Mouse (Mus musculus) heart, postnatal 10 days (tissue): ENCODE measurements around the gene Sit1. TPM values are rescaled to one million over a fixed set of nuclear protein-coding genes. Genes with fewer than 3 reads are reported as not detected.
A peak's percentile ranks its signal among the peaks of the same experiment; 100 is the strongest.

Source experiments
- DNase-seq, 2 experiments: peaks; one replicate each; pipeline ENCODE4 v3.0.0; 2021
- intact Hi-C: fragments of 180-260 bp; cut with DNase I; formaldehyde crosslinking; loops from one replicate; pipeline ENCODE4 v1.15.1; 2025
- total RNA-seq, 2 experiments: library from RNA; stranded (reverse); gene quantifications; 2 replicates each; pipeline ENCODE4 v1.2.3; 2021

Sit1 gene
- total RNA-seq = under 1 TPM in 1 of 2 experiments, not detected in 1; 0.38 TPM

DNA sequence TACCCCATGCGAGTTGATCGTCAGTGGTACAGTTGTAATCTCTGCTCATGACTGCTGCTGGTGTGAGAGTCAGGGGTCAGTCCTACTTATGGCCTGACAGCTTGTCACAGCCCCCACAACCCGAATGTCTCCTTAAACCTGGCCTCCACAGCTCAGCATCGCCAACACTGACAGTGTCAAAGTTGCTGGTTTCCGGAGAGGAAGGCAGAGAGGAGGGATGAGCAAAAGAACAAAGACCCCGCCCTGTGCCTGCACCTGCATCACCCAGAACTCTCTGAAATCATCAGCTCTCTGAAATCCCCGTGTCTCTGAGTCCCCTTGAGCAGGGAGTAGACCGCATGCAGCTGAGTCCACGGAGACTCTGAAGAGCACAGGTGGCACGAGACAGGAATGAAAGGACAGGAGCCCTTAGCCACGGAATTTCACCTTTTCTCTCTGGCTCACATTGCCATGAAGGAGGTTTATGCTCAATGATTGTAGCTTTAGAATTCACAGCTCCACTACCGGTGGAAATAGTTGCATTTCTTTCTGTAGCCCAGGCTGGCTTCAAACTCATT is at the start of gene Sit1:
Gene Sit1, minus strand, starts transcription at position 200 of the 557 bp plus-strand sequence.
- intact Hi-C loops = no loop called here
- no peak for DNase-seq

- no peak for DNase-seq
- intact Hi-C loops = loop anchor here (2.0 kb wide), 1 partner anchor 28 kb away; no protein-coding TSS in a partner anchor
These were observed 49.7 kb upstream of the Sit1 start for GRCm38 (mm10) chr4:43533270-43533669.

GRCm38 (mm10) chr4:43530581-43530980 is 47.0 kb upstream of the Sit1 start:
- peak; percentile 73 to 83 for DNase-seq
- intact Hi-C loops = no loop called here

DNA sequence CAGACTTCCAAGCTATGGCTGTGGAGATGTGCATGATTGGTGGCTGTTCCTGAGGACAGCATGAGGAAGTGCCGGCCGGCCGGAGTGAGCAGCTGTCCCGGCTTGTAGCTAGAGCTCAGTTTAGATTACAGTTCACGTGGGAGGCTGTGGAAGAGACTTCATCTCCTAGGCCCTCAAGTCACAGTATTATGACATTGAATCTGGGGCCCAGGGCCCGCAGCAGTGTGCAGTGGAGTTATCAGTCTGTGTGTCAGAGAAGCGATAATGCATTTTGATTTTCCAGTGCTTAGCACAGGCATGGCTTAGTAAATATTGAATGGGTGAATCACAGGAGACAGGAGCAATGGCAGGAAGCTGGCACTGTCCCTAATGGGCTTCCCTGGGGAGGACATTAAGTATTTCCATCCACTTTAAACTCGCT is 46.6 kb upstream of the Sit1 start:
- intact Hi-C loops = no loop called here
- DNase-seq = peak; percentile 38 to 42

- DNase-seq = peak in 1 of 2 experiments; percentile 35
- intact Hi-C loops = no loop called here
These were observed 45.0 kb upstream of the Sit1 start for GRCm38 (mm10) chr4:43528487-43528886.

DNA sequence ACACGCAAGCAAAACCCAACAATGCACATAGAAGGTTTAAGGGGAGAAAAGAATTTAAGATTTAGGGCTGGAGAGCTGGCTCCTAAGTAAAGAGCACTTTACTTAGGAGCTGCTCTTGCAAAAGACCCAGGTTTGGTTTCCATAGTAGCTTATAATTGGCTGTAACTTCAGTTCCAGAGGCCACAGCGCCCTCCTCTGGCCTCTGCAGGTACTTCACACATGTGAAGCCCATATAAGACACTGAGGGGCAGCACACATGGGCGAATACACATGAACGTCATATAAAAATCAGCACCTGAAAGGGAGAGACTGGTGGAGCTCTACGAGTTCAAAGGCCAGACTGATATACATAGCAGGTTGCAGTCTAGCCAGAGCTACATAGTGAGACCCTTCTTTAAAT is 44.3 kb upstream of the Sit1 start:
- intact Hi-C loops = no loop called here
- no peak for DNase-seq

DNA sequence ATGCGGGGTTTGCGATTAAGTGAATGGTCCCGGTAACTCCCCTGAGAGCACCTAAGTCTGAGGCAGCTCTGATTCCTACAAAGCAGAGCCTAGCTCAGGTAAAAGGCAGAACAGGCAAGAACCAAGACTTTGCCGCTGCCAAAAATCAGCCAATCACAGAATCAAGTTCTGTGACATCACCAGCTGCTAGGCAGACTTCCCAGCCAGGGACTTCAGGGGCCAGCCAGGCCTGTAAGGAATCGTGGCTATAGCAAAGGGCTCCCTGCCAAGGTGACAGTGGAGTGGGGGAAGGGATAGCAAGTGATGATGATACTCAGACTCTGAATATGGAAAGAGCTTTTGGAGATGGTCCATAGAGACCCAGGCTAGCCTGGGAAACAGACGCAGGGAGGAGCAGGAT is 36.4 kb upstream of the Sit1 start:
- intact Hi-C loops = no loop called here
- DNase-seq = peak; percentile 94 to 97

DNA sequence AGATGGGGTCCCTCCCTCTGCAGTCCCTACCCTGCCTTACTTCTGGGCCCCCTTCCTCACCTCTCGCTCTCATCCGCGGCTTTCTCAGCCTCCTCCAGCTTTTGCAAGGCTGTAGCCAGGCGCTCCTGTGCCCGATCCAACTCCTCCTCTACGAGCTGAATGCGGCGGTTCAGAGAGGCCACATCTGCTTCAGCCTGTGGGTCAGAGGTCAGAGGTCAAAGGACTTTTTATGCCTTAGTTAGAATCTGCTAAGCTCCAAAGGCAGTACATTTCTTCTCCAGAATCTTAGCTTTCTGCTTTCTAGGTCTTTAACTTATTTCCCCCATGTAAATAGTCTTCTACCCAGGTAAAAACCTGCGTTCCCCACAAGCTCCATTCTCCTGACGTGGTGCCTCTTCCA is 36.0 kb upstream of the Sit1 start:
- intact Hi-C loops = no loop called here
- DNase-seq = no peak

- intact Hi-C loops = no loop called here
- no peak for DNase-seq
These were observed 32.5 kb upstream of the Sit1 start for GRCm38 (mm10) chr4:43515764-43516708.

DNA sequence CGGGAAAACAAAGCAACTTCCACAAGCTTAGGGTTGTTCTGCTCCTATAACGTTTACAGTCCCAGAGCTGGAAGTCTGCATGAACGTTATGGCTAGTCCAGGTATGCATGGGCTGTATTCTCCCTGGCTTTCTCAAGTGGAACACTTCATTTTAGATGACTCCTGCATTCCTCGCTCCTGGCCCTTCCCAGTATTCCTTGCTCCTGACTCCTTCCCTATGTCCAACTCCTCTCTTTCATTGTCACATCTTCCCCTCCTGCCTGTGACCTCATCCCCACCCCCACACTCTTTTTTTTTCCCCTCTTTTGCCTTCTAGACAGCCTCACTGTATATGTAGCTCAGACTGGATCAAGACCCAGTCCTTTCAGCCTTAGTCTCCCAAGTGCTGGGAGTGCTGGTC is 30.3 kb upstream of the Sit1 start:
- no peak for DNase-seq
- intact Hi-C loops = no loop called here

- intact Hi-C loops = no loop called here
- no peak for DNase-seq
These were observed 29.8 kb upstream of the Sit1 start for GRCm38 (mm10) chr4:43513300-43513699.

DNA sequence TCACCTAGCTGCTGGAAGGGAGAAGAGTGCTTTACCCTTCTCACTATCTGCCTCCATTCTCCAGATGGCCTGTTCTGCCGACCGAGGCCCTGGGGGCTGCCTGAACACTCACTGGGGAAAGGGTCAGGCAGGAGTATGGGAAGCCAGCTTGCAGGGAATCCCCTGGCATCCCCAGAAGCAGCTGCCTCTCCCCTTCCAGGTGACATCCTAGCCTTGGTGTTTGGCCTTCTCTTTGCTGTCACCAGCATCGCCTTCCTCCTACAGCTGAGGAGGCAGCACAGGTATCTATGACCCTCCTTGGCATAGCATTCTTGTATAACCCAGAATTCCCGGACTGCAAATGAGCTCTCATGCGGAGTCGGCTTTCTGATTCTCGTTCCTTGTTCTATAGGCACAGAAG is 29.1 kb upstream of the Sit1 start:
- intact Hi-C loops = no loop called here
- no peak for DNase-seq

GRCm38 (mm10) chr4:43511675-43512454 is 28.3 kb upstream of the Sit1 start:
- DNase-seq = no peak
- intact Hi-C loops = no loop called here

GRCm38 (mm10) chr4:43509109-43509508 is 25.6 kb upstream of the Sit1 start:
- intact Hi-C loops = no loop called here
- DNase-seq = no peak

GRCm38 (mm10) chr4:43508666-43508997 is 25.1 kb upstream of the Sit1 start:
- peak; percentile 63 to 64 for DNase-seq
- intact Hi-C loops = no loop called here

DNA sequence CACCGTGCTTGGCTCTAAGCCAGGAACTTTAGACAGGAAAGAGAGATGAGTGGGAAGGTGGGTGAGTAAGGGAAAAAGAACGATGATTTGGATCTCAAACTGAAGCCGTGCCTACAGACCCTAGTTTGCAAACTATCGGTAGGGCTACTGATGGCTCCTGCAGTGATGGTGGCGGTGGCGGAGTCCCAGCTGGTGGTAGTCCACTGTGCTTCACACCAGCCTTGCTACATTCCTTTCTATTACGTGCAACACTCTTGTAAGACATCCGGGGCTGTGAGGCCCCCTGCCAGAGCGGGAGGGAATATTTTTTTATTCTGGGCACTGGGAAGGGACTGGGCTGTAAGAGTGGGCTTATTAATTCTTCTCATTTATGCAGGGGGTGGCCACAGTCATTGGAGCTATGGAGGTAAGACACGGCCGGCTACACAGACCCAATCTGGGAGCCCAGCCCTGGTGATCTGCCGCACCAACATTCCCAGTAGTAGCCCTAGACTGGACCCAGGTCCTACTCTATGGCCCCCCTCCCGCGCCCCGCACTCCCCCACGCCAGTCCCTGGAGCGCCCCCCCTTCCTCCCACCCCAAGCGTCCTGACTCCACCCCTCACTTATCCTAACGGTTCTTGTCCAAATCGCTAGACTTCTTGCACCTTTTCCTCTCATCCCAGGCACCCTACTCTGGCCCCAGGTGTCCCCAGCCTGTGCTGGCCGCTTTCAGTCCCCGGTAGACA is 24.6 kb upstream of the Sit1 start:
- no peak for DNase-seq
- intact Hi-C loops = no loop called here

DNA sequence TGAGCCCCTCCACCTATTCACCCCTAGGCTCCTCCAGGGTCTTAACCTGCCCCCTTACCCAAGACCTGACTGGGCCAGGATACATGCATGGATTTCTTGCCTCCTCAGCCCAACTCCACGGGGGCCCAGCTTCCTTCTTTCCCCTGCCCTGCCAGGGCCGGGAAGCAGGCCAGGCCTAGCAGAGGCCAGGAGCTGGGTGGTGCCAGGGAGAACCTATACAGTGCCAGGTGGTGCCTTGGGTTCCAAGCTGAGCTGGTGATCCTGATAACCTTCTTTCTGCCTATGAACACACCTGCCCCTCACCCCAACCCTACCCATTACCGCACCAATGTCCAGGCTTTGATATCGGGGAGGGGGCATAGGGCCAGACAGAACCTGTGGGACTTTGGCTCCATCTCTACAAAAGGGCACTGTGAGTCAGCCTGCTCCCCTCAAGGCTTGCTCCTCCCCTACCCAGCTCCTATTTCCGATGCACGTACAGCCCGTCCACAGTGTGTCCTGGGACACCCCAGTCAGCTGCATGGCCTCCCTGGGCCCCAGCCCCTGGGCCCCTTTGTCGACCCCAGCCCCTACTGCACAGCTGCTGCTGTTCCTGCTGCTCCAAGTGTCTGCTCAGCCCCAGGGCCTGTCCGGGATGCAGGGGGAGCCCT is 23.1 kb upstream of the Sit1 start, which contains the start of gene Car9:
Gene Car9, plus strand, starts transcription at position 431 of the 650 bp plus-strand sequence.
- intact Hi-C loops = no loop called here
- DNase-seq = no peak

GRCm38 (mm10) chr4:43506074-43506473 is 22.5 kb upstream of the Sit1 start:
- intact Hi-C loops = no loop called here
- no peak for DNase-seq

DNA sequence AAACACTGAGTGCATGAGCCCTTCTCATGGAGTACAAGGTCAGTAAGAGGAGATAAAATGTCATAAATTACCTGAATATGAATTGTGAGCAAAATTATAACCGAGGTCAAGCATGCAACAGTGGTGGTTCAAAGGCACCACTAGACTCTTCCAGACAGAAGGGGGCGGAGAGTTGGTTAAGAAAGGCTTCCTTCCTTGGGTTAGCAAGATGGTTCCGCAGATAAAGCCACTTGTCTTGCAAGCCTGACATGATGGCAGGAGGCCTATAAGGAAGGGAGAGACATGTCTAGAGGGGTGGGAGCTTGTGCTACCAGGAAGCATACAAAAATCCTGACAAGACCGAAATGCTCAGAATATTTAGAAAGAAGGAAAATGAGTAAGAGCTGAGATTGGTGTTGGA is 20.7 kb upstream of the Sit1 start:
- no peak for DNase-seq
- intact Hi-C loops = no loop called here

- no peak for DNase-seq
- intact Hi-C loops = no loop called here
These were observed 20.0 kb upstream of the Sit1 start for GRCm38 (mm10) chr4:43503506-43503905.
